Mouse (Mus musculus) megakaryocyte, embryonic 14.5 days (primary cell): ENCODE data around the gene Tekt4.

Experiments
- FLI1 ChIP-seq: IDR thresholded peaks from 2 replicates; pipeline ENCODE4 v1.6.1; 2012; ENCODE audit warnings: low read length, inconsistent platforms, mixed read lengths
- GATA1 ChIP-seq: IDR thresholded peaks from 3 replicates; pipeline ENCODE4 v1.6.1; 2012; ENCODE audit warnings: mixed read lengths, low read length, inconsistent platforms, borderline replicate concordance

DNA sequence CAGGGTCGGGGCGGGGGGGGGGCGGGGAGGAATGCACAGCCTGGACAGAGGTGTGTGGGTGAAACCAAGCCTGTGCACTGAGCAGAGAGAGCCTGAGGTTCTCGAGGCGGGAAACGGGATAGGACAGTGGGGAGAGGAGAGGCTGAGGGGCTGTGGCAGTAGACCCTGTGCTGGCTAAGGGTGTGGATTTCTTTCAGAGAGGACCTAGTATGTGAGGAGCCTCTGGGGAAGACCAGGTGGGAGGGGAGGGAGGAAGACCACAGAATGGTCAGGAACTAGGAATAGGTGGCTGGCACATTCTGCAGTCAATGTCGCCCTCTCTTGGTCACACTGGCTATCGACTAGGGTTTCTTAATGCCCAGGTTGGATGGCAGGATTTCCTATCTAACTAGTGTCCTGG is 15.4 kb downstream of the Tekt4 start:
- TF ChIP-seq GATA1 (no peak), FLI1 (no peak)
